Mouse (Mus musculus) C2C12 (cell line): ENCODE measurements around the gene Obp2b.

Source experiments
- CTCF ChIP-seq: IDR thresholded peaks from one replicate; pipeline ENCODE4 v1.5.1; 2011; ENCODE audit not compliant: control insufficient read depth, insufficient read depth, insufficient read length
- FOSL1 ChIP-seq: IDR thresholded peaks from one replicate; pipeline ENCODE4 v1.8.0; 2011; ENCODE audit warnings: mild to moderate bottlenecking, low read length; ENCODE audit not compliant: poor library complexity, insufficient read depth, severe bottlenecking
- MAX ChIP-seq: IDR thresholded peaks from one replicate; pipeline ENCODE4 v1.6.1; 2011; ENCODE audit warnings: mild to moderate bottlenecking, control low read depth
- MYOD1 ChIP-seq: IDR thresholded peaks from one replicate; pipeline ENCODE4 v1.6.1; 2011; ENCODE audit warnings: low read depth; ENCODE audit not compliant: control insufficient read depth, insufficient read length
- MYOG ChIP-seq: IDR thresholded peaks from one replicate; pipeline ENCODE4 v1.6.1; 2011; ENCODE audit not compliant: control insufficient read depth, insufficient read length; ENCODE audit errors: extremely low read depth
- USF1 ChIP-seq: IDR thresholded peaks from one replicate; pipeline ENCODE4 v1.6.1; 2011; ENCODE audit warnings: low read depth, mild to moderate bottlenecking, control low read depth, moderate library complexity

DNA sequence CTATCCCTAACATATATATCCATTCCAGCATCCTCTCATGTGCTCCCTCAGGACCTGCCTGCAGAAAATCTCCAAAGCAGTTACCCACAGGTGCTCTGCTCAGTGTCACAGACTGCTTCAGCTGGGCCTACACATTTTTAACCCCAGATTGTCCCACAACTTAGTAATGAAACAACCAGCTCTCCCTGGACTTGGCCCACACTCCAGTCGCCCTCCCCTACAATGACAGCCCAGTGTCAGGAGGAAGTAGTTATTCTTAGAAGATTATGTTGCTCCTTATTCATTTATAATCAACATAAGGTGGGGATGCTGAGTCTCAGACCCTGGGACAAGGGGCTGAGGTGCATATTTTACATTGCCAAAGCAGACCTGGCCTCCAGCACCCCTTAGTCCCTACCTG, 4.9 kb downstream of the Obp2b start:
- TF ChIP-seq CTCF, result no peak
- no peak for TF ChIP-seq USF1
- no peak for TF ChIP-seq MAX
- no peak for TF ChIP-seq FOSL1
- TF ChIP-seq MYOD1, result no peak
- TF ChIP-seq MYOG, result no peak
